Mouse (Mus musculus): ENCODE data around the gene Olfr402.
"Not testable (repeated sequence)": the region's sequence is repeated elsewhere in the genome, so short reads cannot be mapped to it uniquely, and the experiment has no call there.

DNA sequence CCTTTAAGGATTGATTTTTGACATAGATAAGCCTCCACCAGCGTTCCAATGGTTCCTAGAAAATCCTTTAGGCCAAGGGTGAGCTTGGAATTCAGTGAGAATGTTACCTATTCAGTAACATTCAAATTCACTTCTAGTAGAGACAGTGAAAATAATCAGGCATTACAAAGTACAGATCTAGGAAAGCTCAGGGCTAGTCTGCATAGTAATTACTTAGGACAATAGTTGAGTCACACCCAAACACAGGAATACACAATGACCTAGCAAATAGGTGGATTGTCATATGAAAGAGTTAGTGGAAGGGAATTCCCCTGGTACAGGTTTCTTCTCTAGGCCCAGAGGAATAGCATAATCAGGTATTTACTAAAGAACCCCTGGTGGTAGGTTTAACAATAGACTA is 13.3 kb upstream of the Olfr402 start:
- not testable (repeated sequence) for TF ChIP-seq CTCF (IDR thresholded peaks at IDR 0.05 in 2 of 3, conservative IDR thresholded peaks at IDR 0.05 in 1 of 3; ENCODE audit: control insufficient read depth in 1 of 3, insufficient read depth in 1 of 3, low read depth in 2 of 3, low read length in 3 of 3, poor library complexity in 1 of 3, severe bottlenecking in 1 of 3); MAFK (IDR thresholded peaks at IDR 0.05; ENCODE audit: borderline replicate concordance, low read depth, low read length); BHLHE40 (IDR thresholded peaks at IDR 0.05; ENCODE audit: borderline replicate concordance, low read depth, low read length); GATA1 (IDR thresholded peaks at IDR 0.05; ENCODE audit: low read depth, low read length); KAT2A (conservative IDR thresholded peaks at IDR 0.05; ENCODE audit: low read depth, low read length); RCOR1 (IDR thresholded peaks at IDR 0.05; ENCODE audit: low read depth, low read length); ELF1 (IDR thresholded peaks at IDR 0.05; ENCODE audit: low read depth, low read length); EP300 (IDR thresholded peaks at IDR 0.05; ENCODE audit: low read depth in 1 of 2, low read length in 2 of 2); POLR2AphosphoS5 (IDR thresholded peaks at IDR 0.05; ENCODE audit: borderline replicate concordance, low read depth, low read length); SIN3A (IDR thresholded peaks at IDR 0.05; ENCODE audit: low read length); TCF12 (IDR thresholded peaks at IDR 0.05; ENCODE audit: low read depth, low read length); NELFE (IDR thresholded peaks at IDR 0.05; ENCODE audit: low read depth, low read length); POLR2A (IDR thresholded peaks at IDR 0.05; ENCODE audit: control insufficient read depth in 1 of 2, insufficient read depth in 1 of 2, low read depth in 1 of 2, low read length in 2 of 2, poor library complexity in 1 of 2)
